Mouse (Mus musculus): ENCODE measurements around the gene Ranbp17.
A peak's percentile ranks its signal among the peaks of the same experiment; 100 is the strongest.

The Ranbp17 gene

DNA sequence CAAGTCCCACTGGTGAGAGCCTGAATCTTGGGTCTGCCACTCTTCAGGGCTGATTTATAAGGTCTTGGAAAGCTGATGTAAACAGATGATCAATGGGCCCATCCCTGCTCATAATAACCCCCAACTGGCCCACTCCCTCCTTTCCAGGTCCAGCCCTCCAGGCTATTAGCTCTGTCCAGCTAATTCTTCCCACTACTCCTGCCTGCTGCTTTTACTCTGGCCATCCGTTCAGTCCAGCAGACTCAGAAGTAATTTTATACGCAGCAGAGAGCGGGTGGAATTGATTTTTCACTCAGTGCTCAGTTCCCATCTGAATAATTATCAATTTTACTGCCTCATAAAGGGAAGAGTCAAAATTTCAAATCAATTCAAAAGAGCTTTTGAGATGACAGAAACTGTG is 273.3 kb downstream of the Ranbp17 start:
- no peak for DNase-seq (ENCODE audit: low spot score in 2 of 2)

GRCm38 (mm10) chr11:33234134-33234533 is 279.4 kb downstream of the Ranbp17 start:
- DNase-seq (ENCODE audit: low spot score in 2 of 2), result no peak

GRCm38 (mm10) chr11:33232056-33232455 is 281.5 kb downstream of the Ranbp17 start:
- DNase-seq (ENCODE audit: low spot score in 2 of 2), result no peak

GRCm38 (mm10) chr11:33228186-33228585 is 285.4 kb downstream of the Ranbp17 start:
- no peak for DNase-seq (ENCODE audit: low spot score in 2 of 2)

- no peak for DNase-seq (ENCODE audit: low spot score in 2 of 2)
These were observed 287.0 kb downstream of the Ranbp17 start for GRCm38 (mm10) chr11:33226516-33226915.

DNA sequence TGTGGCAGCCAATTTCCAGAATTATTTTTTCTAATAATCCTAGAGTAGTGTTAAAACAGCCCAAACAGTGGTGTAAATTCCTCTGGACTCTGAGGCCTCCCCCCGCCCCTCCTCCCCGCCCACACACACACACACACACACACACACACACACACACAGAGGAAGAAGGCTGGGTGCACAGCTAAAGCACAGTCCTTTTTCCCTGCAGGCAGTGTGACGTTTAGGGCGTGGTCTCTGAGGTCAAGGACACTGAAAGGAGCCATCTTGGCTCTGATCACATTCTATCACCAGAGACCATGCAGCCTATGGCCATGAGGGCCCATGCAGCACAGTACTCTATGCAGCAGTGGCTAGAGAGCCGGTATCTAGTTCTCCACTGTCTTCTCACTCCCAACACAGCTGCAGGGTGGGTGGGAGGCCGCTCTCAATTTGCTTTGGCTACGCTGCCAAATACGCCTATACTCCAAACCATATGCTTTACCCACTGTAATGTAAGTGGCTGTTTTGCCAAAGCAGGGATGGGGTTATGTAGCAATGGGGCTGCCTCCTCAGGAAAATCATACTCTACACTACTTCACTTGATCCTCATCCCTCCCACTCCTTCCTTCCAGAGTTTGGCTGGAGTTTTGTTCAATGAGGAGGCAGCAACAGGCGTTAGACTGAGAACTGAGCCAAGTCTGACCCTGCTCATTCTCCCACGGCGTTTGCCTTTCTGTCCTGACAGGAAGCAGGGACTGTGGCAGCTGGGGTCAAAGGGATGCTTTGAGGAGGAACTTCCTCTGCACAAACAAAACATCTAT is 291.8 kb downstream of the Ranbp17 start:
- no peak for DNase-seq (ENCODE audit: low spot score in 2 of 2)

DNA sequence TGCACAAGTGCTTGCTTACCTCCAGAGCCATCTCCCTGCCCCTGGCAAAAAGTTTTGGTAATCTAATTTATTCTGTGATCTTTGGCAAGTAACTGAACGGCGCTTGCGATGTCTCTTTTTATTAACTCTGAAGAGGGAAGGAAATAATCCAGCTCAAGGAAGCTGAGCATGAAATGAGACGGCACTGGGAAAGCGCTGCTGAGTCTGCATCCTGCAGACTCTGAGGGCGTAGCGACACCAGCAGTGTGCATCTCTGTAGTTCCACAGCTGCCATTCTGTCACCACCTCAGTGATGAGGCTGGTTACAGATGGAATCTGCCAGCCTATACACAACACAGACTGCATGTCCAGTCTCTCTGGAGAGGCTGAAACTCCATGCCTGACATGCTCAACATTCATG is 292.8 kb downstream of the Ranbp17 start:
- no peak for DNase-seq (ENCODE audit: low spot score in 2 of 2)

DNA sequence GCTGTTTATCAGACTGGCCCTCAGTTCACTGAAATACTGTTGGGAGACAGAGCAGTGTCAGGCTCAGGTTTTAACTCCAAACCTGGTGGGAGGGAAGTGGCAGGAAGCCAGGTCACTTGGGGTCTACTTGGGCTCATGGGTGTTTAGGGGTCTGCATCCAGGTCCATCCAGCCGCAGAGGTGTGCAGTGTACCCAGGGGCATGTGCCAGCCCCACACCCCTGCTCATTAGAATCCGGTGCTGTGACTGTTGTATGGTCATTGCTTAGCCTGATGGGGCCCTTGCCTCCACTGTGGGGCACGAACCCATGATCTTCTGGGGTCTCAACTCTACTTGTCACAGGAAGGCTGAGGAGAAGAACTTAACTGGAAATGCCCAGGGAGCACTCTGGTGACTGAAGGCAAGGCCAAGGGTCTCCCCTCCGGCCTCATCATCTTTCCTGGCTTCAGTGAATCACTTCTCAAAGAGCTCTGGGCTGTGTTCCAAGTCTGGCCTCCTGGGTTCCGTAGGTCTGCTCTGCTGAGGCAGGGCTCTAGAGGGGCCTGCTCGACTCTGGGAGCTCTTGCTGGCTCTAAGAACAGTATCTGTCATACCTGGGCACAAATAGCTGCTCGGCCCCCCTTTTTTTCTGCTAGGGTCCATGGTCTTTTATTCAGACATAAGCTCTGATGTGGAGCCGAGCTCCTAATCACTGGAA is 296.0 kb downstream of the Ranbp17 start:
- no peak for DNase-seq (ENCODE audit: low spot score in 2 of 2)

GRCm38 (mm10) chr11:33207411-33207810 is 306.1 kb downstream of the Ranbp17 start:
- no peak for DNase-seq (ENCODE audit: low spot score in 2 of 2)

- DNase-seq (ENCODE audit: low spot score in 2 of 2), result no peak
These were observed 308.6 kb downstream of the Ranbp17 start for GRCm38 (mm10) chr11:33204966-33205365.

GRCm38 (mm10) chr11:33204329-33204705 is 309.2 kb downstream of the Ranbp17 start:
- no peak for DNase-seq (ENCODE audit: low spot score in 2 of 2)

DNA sequence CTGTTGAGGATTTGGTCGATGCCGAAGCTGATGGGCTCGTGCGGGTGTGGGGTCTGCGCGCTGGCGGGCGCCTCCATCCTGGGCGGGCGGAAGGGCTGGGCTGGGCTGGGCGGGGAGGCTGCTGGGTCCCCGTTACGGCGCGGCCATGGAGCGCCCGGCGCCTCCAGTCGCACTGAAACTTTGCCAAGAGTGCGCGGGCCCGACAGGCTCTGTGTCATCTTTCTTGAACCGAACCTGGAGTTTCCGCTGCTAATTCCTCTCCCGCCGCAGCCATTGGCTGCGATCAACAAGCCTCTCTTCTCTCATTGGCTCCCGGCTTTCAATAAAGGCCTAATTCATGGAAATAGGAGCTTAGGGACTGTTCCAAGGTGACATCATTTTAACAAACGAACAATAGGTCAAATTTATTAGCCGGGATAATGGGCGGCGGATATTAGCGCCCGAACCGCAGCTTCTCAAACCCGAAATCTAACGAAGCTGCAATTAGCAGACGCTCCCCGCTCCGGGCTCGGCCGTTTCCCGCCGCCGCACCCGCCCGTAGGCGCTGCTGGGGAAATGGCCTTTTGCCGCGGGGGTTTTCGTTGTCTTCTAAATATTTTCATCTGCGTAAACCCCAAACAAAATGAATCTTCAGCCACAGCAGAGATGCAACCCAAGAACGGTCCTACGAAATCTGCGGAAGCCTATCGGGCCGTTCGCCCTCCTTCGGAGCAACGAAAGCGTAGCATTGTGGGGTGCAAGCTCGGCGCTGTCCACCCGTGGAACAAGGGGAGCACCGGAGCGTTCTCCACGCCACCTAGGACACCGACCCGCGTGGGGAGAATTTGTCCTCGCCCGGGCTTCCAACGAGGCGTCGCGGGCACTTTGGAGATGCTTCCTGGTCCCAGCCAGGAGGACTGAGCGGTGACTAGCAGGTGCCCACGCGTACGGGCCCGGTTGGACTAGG is 309.9 kb downstream of the Ranbp17 start, which contains the start of gene Tlx3:
TSS of gene Tlx3 (minus strand) at position 207 of the 946 bp plus-strand sequence.
- peak in 1 of 2 experiments; percentile 28 for DNase-seq (ENCODE audit: low spot score in 2 of 2)

DNA sequence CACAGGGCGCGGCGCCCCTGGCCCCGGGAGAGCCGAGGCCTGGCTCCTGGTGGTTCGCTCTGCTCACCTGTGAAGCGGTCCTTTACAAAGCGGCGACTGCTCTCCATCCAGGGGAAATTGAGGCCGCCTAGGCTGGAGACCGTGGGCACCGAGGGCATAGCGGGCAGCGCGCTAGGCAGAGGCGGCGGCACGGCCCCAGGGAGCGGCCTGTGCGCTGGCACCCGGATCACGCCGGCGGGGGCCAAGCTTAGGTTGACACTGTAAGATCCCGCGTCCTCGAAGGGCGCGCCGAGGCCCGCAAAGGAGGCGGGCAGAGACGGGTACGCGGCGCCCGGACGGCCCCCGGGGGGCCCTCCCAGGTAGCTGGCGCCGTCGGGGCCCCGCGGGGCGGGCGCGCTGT is 310.6 kb downstream of the Ranbp17 start:
- no peak for DNase-seq (ENCODE audit: low spot score in 2 of 2)

DNA sequence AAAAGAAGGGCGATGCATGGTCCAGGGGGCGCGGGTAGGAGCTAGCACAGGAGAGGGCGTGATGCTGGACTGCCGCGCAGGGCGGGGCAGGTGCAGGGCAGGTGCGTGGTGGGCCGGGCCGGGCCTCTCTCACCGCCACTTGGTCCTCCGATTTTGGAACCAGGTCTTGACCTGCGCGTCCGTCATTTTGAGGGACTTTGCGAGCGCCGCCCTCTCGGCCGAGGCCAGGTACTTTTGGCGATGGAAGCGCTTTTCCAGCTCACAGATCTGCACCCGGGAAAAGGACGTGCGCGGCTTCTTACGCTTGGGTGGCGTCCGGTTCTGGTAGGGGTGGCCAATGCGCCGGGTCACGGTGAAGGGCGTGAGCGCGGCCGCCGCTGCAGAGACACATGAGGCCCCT is 311.2 kb downstream of the Ranbp17 start:
- DNase-seq (ENCODE audit: low spot score in 2 of 2), result no peak

- no peak for DNase-seq (ENCODE audit: low spot score in 2 of 2)
These were observed 311.9 kb downstream of the Ranbp17 start for GRCm38 (mm10) chr11:33201626-33202010.

- no peak for DNase-seq (ENCODE audit: low spot score in 2 of 2)
These were observed 312.6 kb downstream of the Ranbp17 start for GRCm38 (mm10) chr11:33200764-33201625.

GRCm38 (mm10) chr11:33199906-33200763 is 313.4 kb downstream of the Ranbp17 start:
- no peak for DNase-seq (ENCODE audit: low spot score in 2 of 2)

DNA sequence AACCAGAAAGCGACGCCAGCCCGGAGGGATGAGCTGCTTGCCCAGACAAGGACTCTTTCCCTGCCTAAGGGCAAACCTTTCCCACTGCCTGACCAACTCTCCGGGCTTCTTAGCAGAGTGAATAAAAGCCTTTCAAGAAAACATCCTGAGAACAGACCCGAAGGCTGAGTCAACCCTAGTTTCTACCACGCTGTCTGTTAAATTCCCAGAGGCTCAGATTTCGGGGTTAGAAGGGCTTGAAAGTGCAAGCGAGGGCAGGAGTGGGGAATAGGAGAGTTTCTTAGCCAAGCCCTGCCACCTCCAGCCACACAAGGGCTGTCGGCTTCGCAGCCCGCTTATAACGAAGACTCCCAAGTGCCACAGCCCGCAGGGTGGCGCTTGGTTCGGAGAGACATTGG is 314.4 kb downstream of the Ranbp17 start:
- no peak for DNase-seq (ENCODE audit: low spot score in 2 of 2)

GRCm38 (mm10) chr11:33198351-33199116 is 315.0 kb downstream of the Ranbp17 start:
- no peak for DNase-seq (ENCODE audit: low spot score in 2 of 2)
